Mouse (Mus musculus): ENCODE results near the gene Atxn7l3. TPM values are rescaled to one million over a fixed set of nuclear protein-coding genes. Genes with fewer than 3 reads are reported as not detected.

Atxn7l3 gene
- total and polyA plus RNA-seq, 3 experiments: 17.4 to 21.7 (median 19.0) TPM

- Histone ChIP-seq H3K27ac (no peak overlapping the region), H3K4me3 (no peak overlapping the region), H3K9ac (ENCODE audit: low read depth, low read length) (no peak overlapping the region), H3K4me1 (ENCODE audit: control insufficient read depth, insufficient read depth, low read length) (no peaks in the 10 kb centered on the region; the same call in 1 of the 2 replicates), H3K79me2 (replicated peaks; ENCODE audit: control insufficient read depth, insufficient read depth, low read length) (no peaks in the 10 kb centered on the region), H3K27me3 (ENCODE audit: control insufficient read depth, insufficient read depth, low read length) (no peaks in the 10 kb centered on the region), H3K36me3 (ENCODE audit: control insufficient read depth, insufficient read depth, low read length) (no peaks in the 10 kb centered on the region)
- WGBS: 95% methylated on average over 7 of the region's 7 CpGs
- no peak for TF ChIP-seq EP300 (IDR thresholded peaks at IDR 0.05; ENCODE audit: insufficient read depth, low read depth, low read length)
- TF ChIP-seq POLR2A (IDR thresholded peaks at IDR 0.05; ENCODE audit: insufficient read depth, low read depth, low read length): no peak
- TF ChIP-seq CTCF (IDR thresholded peaks at IDR 0.05): no peak
- intact Hi-C loops (cut with DNase I): no loop called here
- no peak for DNase-seq
Observed at GRCm38 (mm10) chr11:102263211-102263610, 33.2 kb downstream of the Atxn7l3 start.

- Histone ChIP-seq H3K36me3 (ENCODE audit: control insufficient read depth, insufficient read depth, low read length) (no peaks in the 10 kb centered on the region), H3K9ac (ENCODE audit: low read depth, low read length) (no peak overlapping the region), H3K4me3 (no peak overlapping the region), H3K27me3 (ENCODE audit: control insufficient read depth, insufficient read depth, low read length) (no peaks in the 10 kb centered on the region), H3K27ac (no peak overlapping the region), H3K4me1 (ENCODE audit: control insufficient read depth, insufficient read depth, low read length) (peaks cover 3% of the 10 kb centered on the region; the same call in 1 of the 2 replicates), H3K79me2 (replicated peaks; ENCODE audit: control insufficient read depth, insufficient read depth, low read length) (no peaks in the 10 kb centered on the region)
- WGBS: 92% methylated on average over 3 of the region's 3 CpGs
- DNase-seq: no peak
- TF ChIP-seq CTCF (IDR thresholded peaks at IDR 0.05) (peak; percentile 43), POLR2A (IDR thresholded peaks at IDR 0.05; ENCODE audit: insufficient read depth, low read depth, low read length) (no peak)
- intact Hi-C loops (cut with DNase I): no loop called here
Observed at GRCm38 (mm10) chr11:102258521-102258920, 37.9 kb downstream of the Atxn7l3 start.

GRCm38 (mm10) chr11:102258095-102258494, 38.3 kb downstream of the Atxn7l3 start:
- Histone ChIP-seq H3K4me1 (ENCODE audit: control insufficient read depth, insufficient read depth, low read length) (peaks cover 3% of the 10 kb centered on the region; the same call in 1 of the 2 replicates), H3K79me2 (replicated peaks; ENCODE audit: control insufficient read depth, insufficient read depth, low read length) (no peaks in the 10 kb centered on the region), H3K36me3 (ENCODE audit: control insufficient read depth, insufficient read depth, low read length) (no peaks in the 10 kb centered on the region), H3K27me3 (ENCODE audit: control insufficient read depth, insufficient read depth, low read length) (no peaks in the 10 kb centered on the region), H3K4me3 (no peak overlapping the region), H3K9ac (ENCODE audit: low read depth, low read length) (no peak overlapping the region), H3K27ac (no peak overlapping the region)
- TF ChIP-seq EP300 (IDR thresholded peaks at IDR 0.05; ENCODE audit: insufficient read depth, low read depth, low read length) (no peak), POLR2A (IDR thresholded peaks at IDR 0.05; ENCODE audit: insufficient read depth, low read depth, low read length) (no peak), CTCF (IDR thresholded peaks at IDR 0.05) (no peak)
- 75% methylated on average over 6 of the region's 6 CpGs for WGBS
- intact Hi-C loops (cut with DNase I): no loop called here
- no peak for DNase-seq

DNA sequence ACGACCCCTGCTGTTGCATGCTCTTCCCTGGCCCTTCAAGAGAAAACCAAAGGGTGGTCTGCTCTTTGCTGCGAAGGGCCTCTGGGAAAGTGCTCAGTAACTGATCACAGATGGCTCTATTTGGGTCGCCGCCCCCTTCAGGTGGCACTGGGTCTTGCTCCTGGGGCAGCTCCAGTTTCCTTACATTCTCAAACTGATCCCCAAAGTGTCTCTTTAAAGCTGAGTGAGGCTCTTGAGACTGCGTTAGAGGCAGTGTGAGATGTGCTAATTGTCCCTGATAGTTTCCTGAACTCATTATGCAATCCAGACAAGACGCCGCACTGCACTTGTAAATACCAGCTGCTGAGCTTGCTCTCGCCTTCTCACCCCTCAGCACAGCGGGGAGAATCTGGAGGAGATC, 38.9 kb downstream of the Atxn7l3 start:
- Histone ChIP-seq H3K4me1 (ENCODE audit: control insufficient read depth, insufficient read depth, low read length) (peaks cover 3% of the 10 kb centered on the region; the same call in 1 of the 2 replicates), H3K9ac (ENCODE audit: low read depth, low read length) (no peak overlapping the region), H3K36me3 (ENCODE audit: control insufficient read depth, insufficient read depth, low read length) (no peaks in the 10 kb centered on the region), H3K4me3 (no peak overlapping the region), H3K27ac (no peak overlapping the region), H3K79me2 (replicated peaks; ENCODE audit: control insufficient read depth, insufficient read depth, low read length) (no peaks in the 10 kb centered on the region), H3K27me3 (ENCODE audit: control insufficient read depth, insufficient read depth, low read length) (no peaks in the 10 kb centered on the region)
- peak; percentile 47 for TF ChIP-seq CTCF (IDR thresholded peaks at IDR 0.05)
- TF ChIP-seq EP300 (IDR thresholded peaks at IDR 0.05; ENCODE audit: insufficient read depth, low read depth, low read length): no peak
- no peak for TF ChIP-seq POLR2A (IDR thresholded peaks at IDR 0.05; ENCODE audit: insufficient read depth, low read depth, low read length)
- no peak for DNase-seq
- WGBS: 61% methylated on average over 9 of the region's 9 CpGs
- intact Hi-C loops (cut with DNase I): no loop called here

GRCm38 (mm10) chr11:102249351-102250090, 46.9 kb downstream of the Atxn7l3 start:
- no peak overlapping the region for H3K9ac ChIP-seq (ENCODE audit: low read depth, low read length)
- no peak overlapping the region for H3K27ac ChIP-seq
- intact Hi-C loops (cut with DNase I): loop anchor here (1.0 to 5.0 kb wide), 4 partner anchors 17 to 161 kb away; partner anchors contain the start of genes G6pc3 and Lsm12
- H3K4me1 ChIP-seq (ENCODE audit: control insufficient read depth, insufficient read depth, low read length): peaks cover 2% of the 10 kb centered on the region
- H3K79me2 ChIP-seq (replicated peaks; ENCODE audit: control insufficient read depth, insufficient read depth, low read length): no peaks in the 10 kb centered on the region
- WGBS: 16% methylated on average over 9 of the region's 9 CpGs
- no peak overlapping the region; the same call in 1 of the 2 replicates for H3K4me3 ChIP-seq
- H3K27me3 ChIP-seq (ENCODE audit: control insufficient read depth, insufficient read depth, low read length): no peaks in the 10 kb centered on the region
- no peaks in the 10 kb centered on the region for H3K36me3 ChIP-seq (ENCODE audit: control insufficient read depth, insufficient read depth, low read length)
- TF ChIP-seq CTCF (IDR thresholded peaks at IDR 0.05): no peak
- TF ChIP-seq EP300 (IDR thresholded peaks at IDR 0.05; ENCODE audit: insufficient read depth, low read depth, low read length): no peak
- no peak for TF ChIP-seq POLR2A (IDR thresholded peaks at IDR 0.05; ENCODE audit: insufficient read depth, low read depth, low read length)
- no peak for DNase-seq

DNA sequence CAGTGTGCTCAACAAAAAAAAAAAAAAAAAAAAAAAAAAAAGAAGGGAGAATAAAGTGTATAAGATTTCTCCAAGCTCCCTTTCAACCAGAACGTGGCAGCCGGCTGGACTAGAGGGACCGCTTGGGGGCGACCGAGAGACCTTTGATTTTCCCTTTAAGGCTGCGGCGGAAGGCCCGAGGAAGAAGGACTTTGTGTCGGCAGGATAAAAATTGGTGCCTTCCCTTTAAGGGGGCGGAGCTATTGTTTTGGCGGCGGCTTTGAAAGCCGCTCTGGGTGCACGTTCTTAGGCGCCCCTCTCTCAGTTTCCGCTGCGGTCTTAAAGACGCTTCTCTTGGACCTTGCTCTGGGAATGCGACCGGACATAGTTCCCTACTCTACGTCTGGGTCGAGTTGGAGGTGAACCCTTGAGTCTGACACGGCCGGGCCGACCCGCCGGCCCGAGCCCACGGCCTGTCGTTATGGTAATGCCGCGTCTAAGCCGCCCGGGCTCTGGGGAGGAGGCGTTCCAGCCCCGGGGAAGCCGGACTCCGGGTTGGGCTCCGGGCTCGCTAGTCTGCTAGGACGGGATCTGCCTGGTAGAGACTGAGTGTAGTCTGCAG, 47.7 kb downstream of the Atxn7l3 start, which contains the start of gene BC030867:
Gene BC030867, plus strand, starts transcription at position 253 of the 601 bp plus-strand sequence.
- TF ChIP-seq EP300 (IDR thresholded peaks at IDR 0.05; ENCODE audit: insufficient read depth, low read depth, low read length) (peak; percentile 53; the same call in 1 of the 2 replicates), POLR2A (IDR thresholded peaks at IDR 0.05; ENCODE audit: insufficient read depth, low read depth, low read length) (no peak), CTCF (IDR thresholded peaks at IDR 0.05) (peak; percentile 84)
- peak; percentile 90 to 94 for DNase-seq
- WGBS: under 1% methylated on average over 41 of the region's 41 CpGs
- no peaks in the 10 kb centered on the region for H3K36me3 ChIP-seq (ENCODE audit: control insufficient read depth, insufficient read depth, low read length)
- H3K27ac ChIP-seq: no peak within 1 kb of the TSS
- peak within 1 kb of the TSS; percentile 56 for H3K4me3 ChIP-seq
- H3K79me2 ChIP-seq (replicated peaks; ENCODE audit: control insufficient read depth, insufficient read depth, low read length): no peaks in the 10 kb centered on the region
- intact Hi-C loops (cut with DNase I): loop anchor here (1.0 to 5.0 kb wide), 4 partner anchors 16 to 162 kb away; partner anchors contain the start of genes G6pc3 and Lsm12
- peaks cover 1% of the 10 kb centered on the region for H3K4me1 ChIP-seq (ENCODE audit: control insufficient read depth, insufficient read depth, low read length)
- H3K27me3 ChIP-seq (ENCODE audit: control insufficient read depth, insufficient read depth, low read length): no peaks in the 10 kb centered on the region
- no peak within 1 kb of the TSS for H3K9ac ChIP-seq (ENCODE audit: low read depth, low read length)

Data from heart, adult 2 months (tissue).